16 mouse cellular contexts compared by ENCODE assay signal in the genomic region with DNA sequence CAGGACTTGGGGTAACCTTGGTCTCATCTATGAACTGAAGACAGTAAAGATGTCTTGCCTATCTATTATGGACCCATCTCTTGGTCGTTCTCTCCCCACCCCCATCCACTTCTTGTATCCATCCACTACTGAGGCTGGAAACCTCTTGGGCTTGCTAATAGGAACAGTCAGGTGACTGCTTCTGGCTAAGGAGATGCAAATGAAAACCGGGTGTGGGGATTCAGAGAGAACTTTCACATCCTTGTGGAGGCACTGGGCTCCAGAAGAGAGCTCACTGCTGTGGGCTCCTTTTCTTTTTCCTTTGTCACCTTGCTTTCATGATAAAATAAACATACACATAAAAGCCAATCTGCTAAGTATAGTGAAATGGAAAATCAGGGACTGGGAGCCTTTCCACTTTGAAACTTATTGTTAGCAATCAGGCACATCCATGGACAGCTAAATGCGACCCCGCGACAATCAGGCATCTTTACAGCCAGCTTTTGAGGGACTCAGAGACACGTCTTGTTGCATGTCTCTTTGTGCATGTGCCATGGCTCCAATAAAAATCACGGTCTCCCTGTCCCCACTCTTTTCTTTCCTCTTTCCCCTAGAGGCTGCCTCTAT.
"Had no signal": no experiment of that assay in that cellular context is flagged by ENCODE, and none has a peak within 500 bp of the region (broad histone marks: within the 10 kb centered on the region; RNA-seq: fewer than 3 reads in every experiment).

No protein-coding gene starts in this region.

- H3K4me3 ChIP-seq: kidney, embryonic 15.5 days; limb, embryonic 13.5 days; megakaryocyte, embryonic 14.5 days; midbrain, embryonic 15.5 days; neural tube, embryonic 13.5 days had no signal

- ATAC-seq: midbrain, embryonic 15.5 days had no signal

- H3K27me3 ChIP-seq: kidney, embryonic 15.5 days; limb, embryonic 13.5 days; midbrain, embryonic 15.5 days; neural tube, embryonic 13.5 days had no signal

- DNase-seq: kidney, postnatal 14 days; left cerebral cortex, postnatal 4 days; lung, adult 2 months; retina, postnatal 1 day; right cerebral cortex, postnatal 4 days; spleen, adult 18-20 months; thymus, adult 18-20 months; thymus, postnatal 36 days had no signal

- H3K9me3 ChIP-seq: kidney, embryonic 15.5 days; limb, embryonic 13.5 days; megakaryocyte, embryonic 14.5 days; midbrain, embryonic 15.5 days; neural tube, embryonic 13.5 days had no signal

- H3K4me2 ChIP-seq: kidney, embryonic 15.5 days; limb, embryonic 13.5 days; midbrain, embryonic 11.5 days; midbrain, embryonic 15.5 days; neural tube, embryonic 13.5 days had no signal

- H3K4me1 ChIP-seq: kidney, embryonic 15.5 days; megakaryocyte, embryonic 14.5 days had no signal

- H3K36me3 ChIP-seq: kidney, embryonic 15.5 days; limb, embryonic 13.5 days; midbrain, embryonic 15.5 days; neural tube, embryonic 13.5 days had no signal

- H3K27ac ChIP-seq: kidney, embryonic 15.5 days; limb, embryonic 13.5 days; liver, embryonic 14.5 days; macrophage; midbrain, embryonic 15.5 days; neural tube, embryonic 13.5 days had no signal

- H3K9ac ChIP-seq: kidney, embryonic 15.5 days; limb, embryonic 13.5 days; liver, embryonic 14.5 days; midbrain, embryonic 15.5 days; neural tube, embryonic 13.5 days had no signal
